Mouse (Mus musculus) stomach, embryonic 14.5 days (tissue): ENCODE measurements around the gene Olfr1371. TPM values are rescaled to one million over a fixed set of nuclear protein-coding genes. Genes with fewer than 3 reads are reported as not detected.

Experiments used
- ATAC-seq: fragments of 200-750 bp; cut with Nextera tagmentation; 2 replicates; pipeline ENCODE4 v1.8.0; 2017; ENCODE audit warnings: low read depth, moderate TSS enrichment; ENCODE audit not compliant: insufficient number of reproducible peaks, insufficient read depth, low FRiP score
- H3K27ac ChIP-seq: fragments of 300-500 bp; sonication (generic); 2 replicates; pipeline ENCODE4 v1.5.1; 2014; ENCODE audit warnings: mild to moderate bottlenecking, low read length, moderate library complexity, mixed read lengths
- H3K27me3 ChIP-seq: fragments of 300-500 bp; sonication (generic); 2 replicates; pipeline ENCODE4 v1.6.1; 2014; ENCODE audit warnings: low read length, control low read depth, mixed read lengths; ENCODE audit not compliant: control insufficient read depth, insufficient read depth
- H3K36me3 ChIP-seq: fragments of 300-500 bp; sonication (generic); 2 replicates; pipeline ENCODE4 v1.6.1; 2014; ENCODE audit warnings: mild to moderate bottlenecking, control low read depth, low read length, moderate library complexity, mixed read lengths; ENCODE audit not compliant: control insufficient read depth, insufficient read depth
- H3K4me1 ChIP-seq: fragments of 300-500 bp; sonication (generic); 2 replicates; pipeline ENCODE4 v1.6.1; 2014; ENCODE audit warnings: low read length, control low read depth, mixed read lengths; ENCODE audit not compliant: control insufficient read depth, insufficient read depth
- H3K4me2 ChIP-seq: fragments of 300-500 bp; sonication (generic); replicated peaks from 2 replicates; pipeline ENCODE4 v1.6.1; 2014; ENCODE audit warnings: low read depth, low read length, control low read depth
- H3K4me3 ChIP-seq: fragments of 300-500 bp; sonication (generic); 2 replicates; pipeline ENCODE4 v1.5.1; 2014; ENCODE audit warnings: low read depth, low read length, control low read depth
- H3K9ac ChIP-seq: fragments of 300-500 bp; sonication (generic); replicated peaks from 2 replicates; pipeline ENCODE4 v1.6.1; 2014; ENCODE audit warnings: low read depth, mild to moderate bottlenecking, control low read depth, low read length, moderate library complexity, mixed read lengths
- H3K9me3 ChIP-seq: fragments of 300-500 bp; sonication (generic); 2 replicates; pipeline ENCODE4 v1.6.1; 2016; ENCODE audit warnings: low read depth, low read length, control low read depth; ENCODE audit not compliant: control insufficient read depth
- WGBS: fragments of 180-500 bp; shearing (Covaris S2); extraction: QIAGEN DNeasy Blood & Tissue Kit; methylation state at CpG from one replicate; pipeline ENCODE4 v1.1.7; 2014; 5-methylcytosine and 5-hydroxymethylcytosine counted together
- polyA plus RNA-seq: library from polyadenylated mRNA; unstranded; fragments of >200 nt; fragmentation: Nextera tagmentation; extraction: Ambion mirVana; gene quantifications from 2 replicates; pipeline ENCODE4 v1.2.1, GENCODE M21; 2014

The Olfr1371 gene
- polyA plus RNA-seq: not detected in 2 replicates

GRCm38 (mm10) chr11:52213887-52214286 lies at the start of gene Olfr1371:
Gene Olfr1371 (minus strand): TSS chr11:52213987.
- ATAC-seq: no peak
- no peaks in the 10 kb centered on the region for H3K36me3 ChIP-seq

GRCm38 (mm10) chr11:52262338-52262737 lies 48.6 kb upstream of the Olfr1371 start:
- WGBS: 92% methylated on average over 11 of the region's 11 CpGs
- Histone ChIP-seq H3K4me2 (no peak overlapping the region), H3K4me3 (no peak overlapping the region), H3K9me3 (no peaks in the 10 kb centered on the region), H3K27me3 (no peaks in the 10 kb centered on the region), H3K36me3 (no peaks in the 10 kb centered on the region), H3K9ac (no peak overlapping the region), H3K27ac (no peak overlapping the region), H3K4me1 (peaks cover 11% of the 10 kb centered on the region; the same call in 1 of the 2 replicates)
- no peak for ATAC-seq

More at GRCm38 (mm10) chr11:52213887-52214286, at the start of gene Olfr1371:
- Histone ChIP-seq H3K4me2 (no peak within 1 kb of the TSS), H3K9me3 (no peaks in the 10 kb centered on the region), H3K4me3 (no peak within 1 kb of the TSS), H3K27me3 (no peaks in the 10 kb centered on the region), H3K4me1 (no peaks in the 10 kb centered on the region), H3K9ac (no peak within 1 kb of the TSS), H3K27ac (no peak within 1 kb of the TSS)

GRCm38 (mm10) chr11:52261937-52262336 lies 48.1 kb upstream of the Olfr1371 start:
- peaks cover 11% of the 10 kb centered on the region; the same call in 1 of the 2 replicates for H3K4me1 ChIP-seq
- no peak overlapping the region for H3K4me3 ChIP-seq

GRCm38 (mm10) chr11:52260878-52261277 lies 47.1 kb upstream of the Olfr1371 start:
- H3K9me3 ChIP-seq: no peaks in the 10 kb centered on the region
- WGBS: 73% methylated on average over 4 of the region's 4 CpGs
- H3K4me3 ChIP-seq: no peak overlapping the region
- ATAC-seq: no peak
- no peak overlapping the region for H3K9ac ChIP-seq
- no peaks in the 10 kb centered on the region for H3K36me3 ChIP-seq
- H3K27ac ChIP-seq: no peak overlapping the region
- no peaks in the 10 kb centered on the region for H3K27me3 ChIP-seq
- H3K4me1 ChIP-seq: peaks cover 8% of the 10 kb centered on the region; the same call in 1 of the 2 replicates
- no peak overlapping the region for H3K4me2 ChIP-seq

More at GRCm38 (mm10) chr11:52261937-52262336, 48.1 kb upstream of the Olfr1371 start:
- H3K36me3 ChIP-seq: no peaks in the 10 kb centered on the region
- no peak overlapping the region for H3K27ac ChIP-seq
- no peak overlapping the region for H3K9ac ChIP-seq
- no peaks in the 10 kb centered on the region for H3K27me3 ChIP-seq
- no peak overlapping the region for H3K4me2 ChIP-seq
- 50% methylated on average over 5 of the region's 5 CpGs for WGBS
- ATAC-seq: no peak
- no peaks in the 10 kb centered on the region for H3K9me3 ChIP-seq

GRCm38 (mm10) chr11:52258711-52259110 lies 44.9 kb upstream of the Olfr1371 start:
- Histone ChIP-seq H3K27me3 (no peaks in the 10 kb centered on the region), H3K9me3 (no peaks in the 10 kb centered on the region), H3K4me2 (no peak overlapping the region), H3K4me3 (no peak overlapping the region), H3K4me1 (peaks cover 3% of the 10 kb centered on the region; the same call in 1 of the 2 replicates), H3K9ac (no peak overlapping the region), H3K36me3 (no peaks in the 10 kb centered on the region), H3K27ac (no peak overlapping the region)
- no peak for ATAC-seq
- 56% methylated on average over 5 of the region's 5 CpGs for WGBS

- WGBS: 84% methylated on average over 3 of the region's 3 CpGs
- no peak overlapping the region for H3K27ac ChIP-seq
- H3K4me3 ChIP-seq: no peak overlapping the region
- no peaks in the 10 kb centered on the region for H3K36me3 ChIP-seq
- H3K9ac ChIP-seq: no peak overlapping the region
- H3K27me3 ChIP-seq: no peaks in the 10 kb centered on the region
- ATAC-seq: no peak
- no peaks in the 10 kb centered on the region for H3K9me3 ChIP-seq
- H3K4me2 ChIP-seq: no peak overlapping the region
- peaks cover 12% of the 10 kb centered on the region; the same call in 1 of the 2 replicates for H3K4me1 ChIP-seq
Observed at GRCm38 (mm10) chr11:52257376-52257775, 43.6 kb upstream of the Olfr1371 start.

GRCm38 (mm10) chr11:52255077-52255476 lies 41.3 kb upstream of the Olfr1371 start:
- WGBS: 90% methylated on average over 8 of the region's 8 CpGs
- H3K27me3 ChIP-seq: no peaks in the 10 kb centered on the region
- H3K4me2 ChIP-seq: no peak overlapping the region
- H3K27ac ChIP-seq: no peak overlapping the region
- H3K4me3 ChIP-seq: no peak overlapping the region
- ATAC-seq: no peak
- H3K9ac ChIP-seq: no peak overlapping the region
- no peaks in the 10 kb centered on the region for H3K9me3 ChIP-seq
- 0 out of 2 replicates have a peak, but pooled peaks cover 3% of the 10 kb centered on the region for H3K36me3 ChIP-seq
- H3K4me1 ChIP-seq: peaks cover 12% of the 10 kb centered on the region; the same call in 1 of the 2 replicates

GRCm38 (mm10) chr11:52253674-52254375 lies 40.0 kb upstream of the Olfr1371 start:
- H3K9ac ChIP-seq: no peak overlapping the region
- H3K27ac ChIP-seq: peak overlapping the region; percentile 29; the same call in 1 of the 2 replicates
- H3K27me3 ChIP-seq: no peaks in the 10 kb centered on the region
- H3K36me3 ChIP-seq: peaks cover 9% of the 10 kb centered on the region
- H3K9me3 ChIP-seq: no peaks in the 10 kb centered on the region
- 63% methylated on average over 11 of the region's 11 CpGs for WGBS
- peaks cover 12% of the 10 kb centered on the region; the same call in 1 of the 2 replicates for H3K4me1 ChIP-seq
- H3K4me2 ChIP-seq: no peak overlapping the region
- peak; percentile 47; the same call in 1 of the 2 replicates for ATAC-seq
- no peak overlapping the region for H3K4me3 ChIP-seq
